Mouse (Mus musculus): ENCODE measurements around the gene Olfr569.

Olfr569 gene

GRCm38 (mm10) chr7:102890782-102891181 lies at the start of gene Olfr569:
Gene Olfr569, minus strand, starts transcription at chr7:102890882.
- DNase-seq (ENCODE audit: low read depth, low spot score), result no peak

- DNase-seq (ENCODE audit: low read depth, low spot score), result no peak
These were observed 36.4 kb upstream of the Olfr569 start for GRCm38 (mm10) chr7:102927105-102927504.

- DNase-seq (ENCODE audit: low read depth, low spot score), result no peak
These were observed 33.4 kb upstream of the Olfr569 start, which contains the start of gene Olfr572 for GRCm38 (mm10) chr7:102924109-102924508. Gene Olfr572, plus strand, starts transcription at chr7:102924409.

GRCm38 (mm10) chr7:102919632-102920031 lies 28.9 kb upstream of the Olfr569 start:
- DNase-seq (ENCODE audit: low read depth, low spot score), result peak; percentile 72

- no peak for DNase-seq (ENCODE audit: low read depth, low spot score)
These were observed 26.6 kb upstream of the Olfr569 start, which contains the start of gene Olfr571 for GRCm38 (mm10) chr7:102917032-102917875. Gene Olfr571, minus strand, starts transcription at chr7:102917536.

- DNase-seq (ENCODE audit: low read depth, low spot score), result no peak
These were observed 25.7 kb upstream of the Olfr569 start for GRCm38 (mm10) chr7:102916405-102916804.

GRCm38 (mm10) chr7:102915261-102915660 lies 24.6 kb upstream of the Olfr569 start:
- no peak for DNase-seq (ENCODE audit: low read depth, low spot score)

- no peak for DNase-seq (ENCODE audit: low read depth, low spot score)
These were observed 13.9 kb downstream of the Olfr569 start, which contains the start of gene Olfr568 for GRCm38 (mm10) chr7:102876822-102877221. Gene Olfr568, plus strand, starts transcription at chr7:102877122.

- DNase-seq (ENCODE audit: low read depth, low spot score), result no peak
These were observed 32.0 kb downstream of the Olfr569 start, which contains the start of gene Olfr566 for GRCm38 (mm10) chr7:102858665-102859064. Gene Olfr566, minus strand, starts transcription at chr7:102858765.

GRCm38 (mm10) chr7:102855807-102856206 lies 34.9 kb downstream of the Olfr569 start:
- no peak for DNase-seq (ENCODE audit: low read depth, low spot score)
